Mouse (Mus musculus) ES-E14 (cell line): ENCODE measurements around the gene Ube2j1. TPM values are rescaled to one million over a fixed set of nuclear protein-coding genes. Genes with fewer than 3 reads are reported as not detected.
"Not testable (repeated sequence)": the region's sequence is repeated elsewhere in the genome, so short reads cannot be mapped to it uniquely, and the experiment has no call there.

Source experiments
- DNase-seq: peaks from one replicate; pipeline ENCODE4 v3.0.0-alpha.2; 2013; ENCODE audit warnings: low read depth, low spot score
- H3K27ac ChIP-seq: 2 replicates; pipeline ENCODE4 v1.5.1; 2012; ENCODE audit warnings: low read depth, mild to moderate bottlenecking, low read length, moderate library complexity, mixed read lengths; ENCODE audit not compliant: poor library complexity, insufficient read depth, severe bottlenecking
- H3K36me3 ChIP-seq: 2 replicates; pipeline ENCODE4 v1.6.1; 2012; ENCODE audit warnings: mild to moderate bottlenecking, low read length, moderate library complexity, mixed read lengths; ENCODE audit not compliant: control insufficient read depth, poor library complexity, insufficient read depth, severe bottlenecking
- H3K4me1 ChIP-seq, 2 experiments: fragments of 150-350 bp in 1 of 2; sonication (generic) in 1 of 2; 2 replicates each; pipeline ENCODE4 v1.6.1; 2012; ENCODE audit warnings: low read length in 2 of 2, mild to moderate bottlenecking in 1 of 2, mixed read lengths in 1 of 2; ENCODE audit not compliant: control insufficient read depth in 2 of 2, insufficient read depth in 2 of 2, poor library complexity in 1 of 2
- H3K4me3 ChIP-seq, 2 experiments: fragments of 150-350 bp in 1 of 2; sonication (generic) in 1 of 2; 2 replicates each; pipeline ENCODE4 v1.5.1; 2012; ENCODE audit warnings: low read length in 2 of 2, low read depth in 1 of 2, mild to moderate bottlenecking in 1 of 2, mixed read lengths in 1 of 2; ENCODE audit not compliant: insufficient read depth in 1 of 2, poor library complexity in 1 of 2, severe bottlenecking in 1 of 2
- H3K9ac ChIP-seq: 2 replicates; pipeline ENCODE4 v1.6.1; 2012; ENCODE audit warnings: low read depth, mild to moderate bottlenecking, low read length, mixed read lengths; ENCODE audit not compliant: poor library complexity, insufficient read depth, severe bottlenecking
- H3K9me3 ChIP-seq: fragments of 150-350 bp; sonication (generic); 2 replicates; pipeline ENCODE4 v1.6.1; 2012; ENCODE audit warnings: low read depth, mild to moderate bottlenecking, low read length; ENCODE audit not compliant: control insufficient read depth, insufficient read depth
- CHD2 ChIP-seq: IDR thresholded peaks from 2 replicates; pipeline ENCODE4 v1.6.1; 2014; ENCODE audit warnings: mild to moderate bottlenecking, low read depth, low read length, inconsistent platforms
- HCFC1 ChIP-seq: IDR thresholded peaks from 2 replicates; pipeline ENCODE4 v1.6.1; 2012; ENCODE audit warnings: low read length, inconsistent platforms, borderline replicate concordance; ENCODE audit not compliant: insufficient read depth
- MAFK ChIP-seq: IDR thresholded peaks from 2 replicates; pipeline ENCODE4 v1.6.1; 2014; ENCODE audit warnings: mild to moderate bottlenecking, low read depth, low read length, inconsistent platforms; ENCODE audit not compliant: insufficient read depth
- ZC3H11A ChIP-seq: IDR thresholded peaks from 2 replicates; pipeline ENCODE4 v1.6.1; 2012; ENCODE audit warnings: low read depth, mild to moderate bottlenecking, inconsistent platforms, low read length, borderline replicate concordance
- ZNF384 ChIP-seq: IDR thresholded peaks from 2 replicates; pipeline ENCODE4 v1.6.1; 2012; ENCODE audit warnings: low read depth, low read length, inconsistent platforms
- in situ Hi-C, 2 experiments: fragments of 600-800 bp; cut with MboI; formaldehyde crosslinking; loops; one replicate each; pipeline ENCODE4 v1.15.1; 2025; ENCODE audit warnings: low sequenced_read_pairs in 2 of 2, inconsistent platforms in 1 of 2; ENCODE audit not compliant: unreplicated experiment in 2 of 2
- total RNA-seq: library from RNA; depleted of rRNA; stranded (reverse); fragments of 300-350 nt; gene quantifications from 2 replicates; pipeline ENCODE4 v1.2.3, GENCODE M21; 2012

Ube2j1 gene
- total RNA-seq, 1 experiment: 15.3 TPM

DNA sequence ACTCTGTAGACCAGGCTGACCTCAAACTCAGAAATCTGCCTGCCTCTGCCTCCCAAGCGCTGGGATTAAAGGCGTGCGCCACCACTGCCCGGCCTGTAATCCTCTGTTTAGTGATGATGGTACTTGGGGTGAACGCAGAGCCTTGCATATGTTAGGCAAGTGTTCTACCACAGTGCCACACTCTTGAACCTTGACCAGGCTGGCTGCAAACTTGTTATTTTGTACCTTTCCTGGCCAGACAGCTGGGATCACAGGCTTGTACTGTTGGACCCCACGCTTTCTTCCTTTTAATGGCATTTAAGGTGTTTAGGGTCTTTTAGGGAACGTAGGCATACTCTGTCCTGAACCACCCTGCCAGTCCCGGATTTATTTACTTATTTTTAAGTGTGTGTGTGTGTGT lies 32.2 kb upstream of the Ube2j1 start:
- Histone ChIP-seq H3K4me3 (no peak overlapping the region), H3K36me3 (peaks cover 6% of the 10 kb centered on the region; the same call in 1 of the 2 replicates), H3K4me1 (peaks cover 2 to 17% of the 10 kb centered on the region in 2 experiments; a peak in 3 of 4 replicates), H3K27ac (no peak overlapping the region), H3K9me3 (no peaks in the 10 kb centered on the region), H3K9ac (no peak overlapping the region)
- in situ Hi-C loops: no loop called here
- DNase-seq: no peak
- TF ChIP-seq ZNF384 (no peak), MAFK (no peak), ZC3H11A (no peak), CHD2 (no peak), HCFC1 (no peak)

DNA sequence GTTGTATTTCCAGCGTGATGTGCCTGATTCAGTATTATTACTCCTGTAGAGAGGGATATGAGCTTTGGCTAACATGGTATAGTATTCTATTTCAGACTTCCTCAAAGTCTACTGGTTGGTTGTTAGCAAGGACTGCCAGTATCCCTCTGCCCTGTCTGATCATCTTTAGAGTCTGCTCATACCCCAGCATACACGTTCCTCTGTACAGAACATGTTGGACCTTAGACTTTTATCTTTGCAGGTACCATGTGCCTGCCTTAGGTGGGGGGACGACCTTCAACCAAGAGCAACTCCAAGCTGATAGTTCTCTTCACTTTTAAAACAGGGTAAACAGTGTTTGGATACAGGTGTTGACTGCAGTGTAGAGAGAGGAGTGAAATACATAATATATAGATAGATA lies 29.1 kb upstream of the Ube2j1 start:
- H3K4me1 ChIP-seq: peaks cover 2 to 5% of the 10 kb centered on the region in 2 experiments; a peak in 2 of 4 replicates

DNA sequence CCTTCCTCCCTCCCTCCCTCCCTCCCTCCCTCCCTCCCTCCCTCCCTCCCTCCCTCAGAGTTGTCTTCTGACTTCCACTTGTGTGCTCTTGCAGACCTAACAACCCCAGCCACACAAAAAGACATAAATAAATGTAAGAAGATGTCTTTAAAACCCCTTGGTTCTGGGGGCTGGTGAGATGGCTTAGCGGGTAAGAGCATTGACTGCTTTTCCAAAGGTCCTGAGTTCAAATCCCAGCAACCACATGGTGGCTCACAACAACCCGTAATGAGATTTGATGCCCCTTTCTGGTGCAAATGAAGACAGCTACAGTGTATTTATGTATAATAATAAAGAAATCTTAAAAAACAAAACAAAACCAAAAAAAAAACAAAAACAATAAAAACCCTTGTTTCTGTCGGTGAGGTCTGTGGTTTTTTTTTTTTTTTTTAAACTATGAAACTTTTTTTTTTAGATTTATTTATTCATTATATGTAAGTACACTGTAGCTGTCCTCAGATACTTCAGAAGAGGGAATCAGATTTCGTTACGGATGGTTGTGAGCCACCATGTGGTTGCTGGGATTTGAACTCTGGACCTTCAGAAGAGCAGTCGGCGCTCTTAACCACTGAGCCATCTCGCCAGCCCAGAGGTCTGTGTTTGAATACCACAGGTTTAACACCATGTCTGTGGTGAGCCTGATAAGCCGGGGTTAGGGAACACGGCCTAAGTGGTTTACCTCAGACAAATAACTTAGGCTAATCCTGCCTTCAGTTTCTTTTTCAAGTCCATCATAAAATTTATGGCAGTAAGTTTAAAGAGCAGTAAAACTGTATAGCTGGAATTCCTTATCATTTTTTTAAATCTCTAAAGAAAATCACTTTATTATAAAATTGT lies 25.4 kb upstream of the Ube2j1 start:
- H3K36me3 ChIP-seq, H3K27ac ChIP-seq, in situ Hi-C loops, H3K4me1 ChIP-seq, H3K9ac ChIP-seq, DNase-seq, H3K4me3 ChIP-seq, H3K9me3 ChIP-seq: not testable (repeated sequence)

More for the DNA sequence above, 29.1 kb upstream of the Ube2j1 start:
- Histone ChIP-seq H3K9ac (no peak overlapping the region), H3K36me3 (peaks cover 8% of the 10 kb centered on the region; the same call in 1 of the 2 replicates), H3K9me3 (no peaks in the 10 kb centered on the region), H3K4me3 (no peak overlapping the region), H3K27ac (no peak overlapping the region)
- in situ Hi-C loops: no loop called here
- no peak for DNase-seq
- TF ChIP-seq HCFC1: no peak
- no peak for TF ChIP-seq ZNF384
- TF ChIP-seq CHD2: no peak
- TF ChIP-seq ZC3H11A: no peak

DNA sequence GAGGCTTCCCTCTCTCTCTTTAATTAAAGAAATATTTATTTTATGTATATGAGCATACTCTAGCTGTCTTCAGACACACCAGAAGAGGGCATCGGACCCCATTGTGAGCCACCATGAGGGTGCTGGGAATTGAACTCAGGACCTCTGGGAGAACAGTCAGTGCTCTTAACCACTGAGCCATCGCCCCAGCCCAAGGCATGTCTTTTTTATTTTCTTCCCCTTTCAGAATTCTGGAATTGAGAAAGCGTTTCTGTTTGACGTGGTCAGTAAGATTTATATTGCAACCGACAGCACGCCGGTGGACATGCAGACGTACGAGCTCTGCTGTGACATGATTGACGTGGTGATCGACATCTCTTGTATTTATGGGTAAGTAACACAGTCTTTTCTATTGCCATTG lies 24.4 kb upstream of the Ube2j1 start:
- Histone ChIP-seq H3K9ac (no peak overlapping the region), H3K27ac (no peak overlapping the region), H3K4me1 (no peaks in the 10 kb centered on the region), H3K36me3 (peaks cover 7% of the 10 kb centered on the region; the same call in 1 of the 2 replicates), H3K9me3 (no peaks in the 10 kb centered on the region), H3K4me3 (no peak overlapping the region)
- in situ Hi-C loops: no loop called here
- no peak for TF ChIP-seq ZC3H11A
- no peak for TF ChIP-seq ZNF384
- no peak for TF ChIP-seq MAFK
- no peak for TF ChIP-seq HCFC1
- TF ChIP-seq CHD2: no peak
- no peak for DNase-seq
